Mouse (Mus musculus) brain, embryonic 18.5 days (tissue): ENCODE results near the gene Ppm1a.

Source experiments
- DNase-seq: peaks from one replicate; pipeline ENCODE4 v3.0.0-alpha.2; 2012; ENCODE audit warnings: low read depth, low spot score

Ppm1a gene

GRCm38 (mm10) chr12:72825656-72826055, 68.4 kb downstream of the Ppm1a start:
- DNase-seq: no peak

GRCm38 (mm10) chr12:72828846-72829556, 71.7 kb downstream of the Ppm1a start:
- DNase-seq: no peak

GRCm38 (mm10) chr12:72829777-72830176, 72.5 kb downstream of the Ppm1a start:
- no peak for DNase-seq

GRCm38 (mm10) chr12:72830317-72830716, 73.1 kb downstream of the Ppm1a start:
- no peak for DNase-seq

- no peak for DNase-seq
These were observed 74.6 kb downstream of the Ppm1a start for GRCm38 (mm10) chr12:72831711-72832432.

GRCm38 (mm10) chr12:72834773-72835517, 77.7 kb downstream of the Ppm1a start:
- no peak for DNase-seq

GRCm38 (mm10) chr12:72835518-72836015, 78.3 kb downstream of the Ppm1a start:
- DNase-seq: no peak

- DNase-seq: no peak
These were observed 80.0 kb downstream of the Ppm1a start for GRCm38 (mm10) chr12:72837302-72837701.

- DNase-seq: no peak
These were observed 84.2 kb downstream of the Ppm1a start for GRCm38 (mm10) chr12:72841500-72841899.

GRCm38 (mm10) chr12:72843135-72843534, 85.9 kb downstream of the Ppm1a start:
- no peak for DNase-seq

- DNase-seq: no peak
These were observed 86.3 kb downstream of the Ppm1a start for GRCm38 (mm10) chr12:72843555-72843954.

- no peak for DNase-seq
These were observed 86.8 kb downstream of the Ppm1a start for GRCm38 (mm10) chr12:72843973-72844620.

GRCm38 (mm10) chr12:72845946-72846345, 88.7 kb downstream of the Ppm1a start:
- DNase-seq: no peak

GRCm38 (mm10) chr12:72847725-72848124, 90.5 kb downstream of the Ppm1a start:
- DNase-seq: no peak
